Mouse (Mus musculus): Measurements from ENCODE around the gene Nans. TPM values are rescaled to one million over a fixed set of nuclear protein-coding genes. Genes with fewer than 3 reads are reported as not detected.

Nans gene
- total and polyA plus RNA-seq, 3 experiments, result 16.0 to 42.5 (median 38.4) TPM

GRCm38 (mm10) chr4:46485696-46486417 lies 3.2 kb upstream of the Nans start:
- peak; percentile 85 for DNase-seq

- DNase-seq, result peak; percentile 65
Measured at GRCm38 (mm10) chr4:46487348-46487747, 1.7 kb upstream of the Nans start.

- no peak for DNase-seq
Measured at GRCm38 (mm10) chr4:46493071-46493470, 4.0 kb downstream of the Nans start.

- DNase-seq, result no peak
Measured at GRCm38 (mm10) chr4:46495543-46495942, 6.5 kb downstream of the Nans start.

- peak; percentile 76 for DNase-seq
Measured at GRCm38 (mm10) chr4:46497286-46497892, 8.3 kb downstream of the Nans start.

- DNase-seq, result no peak
Measured at GRCm38 (mm10) chr4:46498511-46498910, 9.5 kb downstream of the Nans start.

GRCm38 (mm10) chr4:46498976-46499375 lies 9.9 kb downstream of the Nans start:
- DNase-seq, result no peak

- DNase-seq, result no peak
Measured at GRCm38 (mm10) chr4:46502606-46503502, 13.8 kb downstream of the Nans start.

GRCm38 (mm10) chr4:46503881-46504280 lies 14.8 kb downstream of the Nans start:
- DNase-seq, result no peak

- no peak for DNase-seq
Measured at GRCm38 (mm10) chr4:46505361-46506057, 16.5 kb downstream of the Nans start.

- DNase-seq, result peak; percentile 98
Measured at GRCm38 (mm10) chr4:46506801-46507610, 18.0 kb downstream of the Nans start.

- peak; percentile 89 for DNase-seq
Measured at GRCm38 (mm10) chr4:46507736-46508460, 18.9 kb downstream of the Nans start.

- no peak for DNase-seq
Measured at GRCm38 (mm10) chr4:46520491-46520890, 31.4 kb downstream of the Nans start.

- no peak for DNase-seq
Measured at GRCm38 (mm10) chr4:46521457-46521856, 32.4 kb downstream of the Nans start.

- DNase-seq, result no peak
Measured at GRCm38 (mm10) chr4:46523324-46523723, 34.3 kb downstream of the Nans start.

- DNase-seq, result no peak
Measured at GRCm38 (mm10) chr4:46526226-46526625, 37.2 kb downstream of the Nans start.

- DNase-seq, result no peak
Measured at GRCm38 (mm10) chr4:46526798-46527557, 37.9 kb downstream of the Nans start.

- peak; percentile 43 for DNase-seq
Measured at GRCm38 (mm10) chr4:46527558-46527926, 38.5 kb downstream of the Nans start.

GRCm38 (mm10) chr4:46529722-46530121 lies 40.7 kb downstream of the Nans start:
- no peak for DNase-seq

- DNase-seq, result no peak
Measured at GRCm38 (mm10) chr4:46532511-46532910, 43.5 kb downstream of the Nans start.
